Mouse (Mus musculus) erythroblast, embryonic 14.5 days (primary cell): Measurements from ENCODE around the gene Cd52. TPM values are rescaled to one million over a fixed set of nuclear protein-coding genes. Genes with fewer than 3 reads are reported as not detected.

Source experiments
- H3K27me3 ChIP-seq: 2 replicates; pipeline ENCODE4 v1.6.1; 2012; ENCODE audit warnings: inconsistent platforms; ENCODE audit not compliant: control insufficient read depth
- H3K36me3 ChIP-seq: 2 replicates; pipeline ENCODE4 v1.6.1; 2012; ENCODE audit warnings: mild to moderate bottlenecking, inconsistent platforms; ENCODE audit not compliant: control insufficient read depth
- H3K4me1 ChIP-seq: 2 replicates; pipeline ENCODE4 v1.6.1; 2012; ENCODE audit warnings: inconsistent platforms; ENCODE audit not compliant: control insufficient read depth
- H3K4me3 ChIP-seq: replicated peaks from 2 replicates; pipeline ENCODE3; 2012; ENCODE audit warnings: moderate library complexity, mild to moderate bottlenecking, inconsistent platforms
- H3K9me3 ChIP-seq: 2 replicates; pipeline ENCODE4 v1.6.1; 2012; ENCODE audit warnings: low read length, inconsistent platforms, mixed read lengths; ENCODE audit not compliant: control insufficient read depth
- GATA1 ChIP-seq: IDR thresholded peaks from 2 replicates; pipeline ENCODE4 v1.6.1; 2012; ENCODE audit warnings: low read length, inconsistent platforms, mixed read lengths
- TAL1 ChIP-seq: IDR thresholded peaks from 3 replicates; pipeline ENCODE4 v1.6.1; 2012; ENCODE audit warnings: low read length, inconsistent platforms, mixed read lengths
- polyA plus RNA-seq: library from polyadenylated mRNA; stranded (reverse); fragments of >175 nt; gene quantifications from 2 replicates; pipeline ENCODE4 v1.2.3, GENCODE M21; 2012

Cd52 gene
- polyA plus RNA-seq, 1 experiment, result 0.41 TPM

GRCm38 (mm10) chr4:134061944-134062446, 32.9 kb downstream of the Cd52 start:
- no peaks in the 10 kb centered on the region for H3K9me3 ChIP-seq
- H3K4me3 ChIP-seq, result peak overlapping the region; percentile 10
- peaks cover 28% of the 10 kb centered on the region for H3K4me1 ChIP-seq
- no peak for TF ChIP-seq TAL1
- no peak for TF ChIP-seq GATA1
- H3K36me3 ChIP-seq, result no peaks in the 10 kb centered on the region
- peaks cover 19% of the 10 kb centered on the region for H3K27me3 ChIP-seq

GRCm38 (mm10) chr4:134061166-134061830, 33.6 kb downstream of the Cd52 start:
- no peaks in the 10 kb centered on the region for H3K9me3 ChIP-seq
- TF ChIP-seq GATA1 (no peak), TAL1 (no peak)
- H3K4me3 ChIP-seq, result no peak overlapping the region
- H3K27me3 ChIP-seq, result peaks cover 16% of the 10 kb centered on the region
- no peaks in the 10 kb centered on the region for H3K36me3 ChIP-seq
- peaks cover 28% of the 10 kb centered on the region for H3K4me1 ChIP-seq

- peaks cover 7% of the 10 kb centered on the region for H3K27me3 ChIP-seq
- H3K4me3 ChIP-seq, result no peak within 1 kb of the TSS
- H3K9me3 ChIP-seq, result no peaks in the 10 kb centered on the region
- H3K4me1 ChIP-seq, result peaks cover 28% of the 10 kb centered on the region
- no peak for TF ChIP-seq TAL1
- no peak for TF ChIP-seq GATA1
- H3K36me3 ChIP-seq, result no peaks in the 10 kb centered on the region
These were observed 34.6 kb downstream of the Cd52 start, which contains the start of gene Crybg2 for GRCm38 (mm10) chr4:134060135-134060865. Gene Crybg2, plus strand, starts transcription at chr4:134060815.

GRCm38 (mm10) chr4:134058908-134059307, 36.0 kb downstream of the Cd52 start:
- Histone ChIP-seq H3K9me3 (no peaks in the 10 kb centered on the region), H3K4me1 (peaks cover 28% of the 10 kb centered on the region), H3K27me3 (no peaks in the 10 kb centered on the region), H3K36me3 (no peaks in the 10 kb centered on the region), H3K4me3 (no peak overlapping the region)
- TF ChIP-seq TAL1, result no peak
- no peak for TF ChIP-seq GATA1

GRCm38 (mm10) chr4:134058166-134058715, 36.6 kb downstream of the Cd52 start:
- Histone ChIP-seq H3K9me3 (no peaks in the 10 kb centered on the region), H3K4me1 (peaks cover 26% of the 10 kb centered on the region), H3K27me3 (no peaks in the 10 kb centered on the region), H3K4me3 (no peak overlapping the region), H3K36me3 (no peaks in the 10 kb centered on the region)
- TF ChIP-seq TAL1 (no peak), GATA1 (no peak)

GRCm38 (mm10) chr4:134053538-134053937, 41.3 kb downstream of the Cd52 start, which contains the start of gene Zfp683:
Gene Zfp683, plus strand, starts transcription at chr4:134053838.
- Histone ChIP-seq H3K36me3 (no peaks in the 10 kb centered on the region), H3K4me3 (no peak within 1 kb of the TSS), H3K9me3 (no peaks in the 10 kb centered on the region), H3K27me3 (no peaks in the 10 kb centered on the region), H3K4me1 (no peaks in the 10 kb centered on the region)
- no peak for TF ChIP-seq TAL1
- no peak for TF ChIP-seq GATA1

GRCm38 (mm10) chr4:134052560-134052959, 42.3 kb downstream of the Cd52 start:
- Histone ChIP-seq H3K36me3 (no peaks in the 10 kb centered on the region), H3K4me1 (no peaks in the 10 kb centered on the region), H3K27me3 (no peaks in the 10 kb centered on the region), H3K4me3 (no peak overlapping the region), H3K9me3 (no peaks in the 10 kb centered on the region)
- TF ChIP-seq TAL1, result no peak
- TF ChIP-seq GATA1, result no peak

GRCm38 (mm10) chr4:134051912-134052311, 43.0 kb downstream of the Cd52 start:
- no peak for TF ChIP-seq GATA1
- no peak for TF ChIP-seq TAL1
- Histone ChIP-seq H3K27me3 (no peaks in the 10 kb centered on the region), H3K9me3 (no peaks in the 10 kb centered on the region), H3K4me3 (no peak overlapping the region), H3K4me1 (no peaks in the 10 kb centered on the region), H3K36me3 (no peaks in the 10 kb centered on the region)

- no peak overlapping the region for H3K4me3 ChIP-seq
These were observed 47.2 kb downstream of the Cd52 start for GRCm38 (mm10) chr4:134047648-134048047.

More at GRCm38 (mm10) chr4:134047648-134048047, 47.2 kb downstream of the Cd52 start:
- no peaks in the 10 kb centered on the region for H3K27me3 ChIP-seq
- 0 out of 2 replicates have a peak, but pooled peaks cover 3% of the 10 kb centered on the region for H3K9me3 ChIP-seq
- TF ChIP-seq GATA1 (no peak), TAL1 (no peak)
- no peaks in the 10 kb centered on the region for H3K36me3 ChIP-seq
- H3K4me1 ChIP-seq, result no peaks in the 10 kb centered on the region
